Mouse (Mus musculus) heart, adult 2 months (tissue): ENCODE data around the gene Sugt1. TPM values are rescaled to one million over a fixed set of nuclear protein-coding genes. Genes with fewer than 3 reads are reported as not detected.
A peak's percentile ranks its signal among the peaks of the same experiment; 100 is the strongest.

Experiments
- DNase-seq, 2 experiments: peaks; one replicate each; pipeline ENCODE4 v3.0.0; 2021
- H3K27ac ChIP-seq: fragments of 200-600 bp; 2 replicates; pipeline ENCODE4 v1.8.1; 2022
- H3K27me3 ChIP-seq: fragments of 200-500 bp; 2 replicates; pipeline ENCODE4 v1.6.1; 2012; ENCODE audit warnings: mild to moderate bottlenecking, low read length, inconsistent platforms, mixed read lengths; ENCODE audit not compliant: control insufficient read depth, insufficient read depth
- H3K36me3 ChIP-seq: fragments of 200-500 bp; 2 replicates; pipeline ENCODE4 v1.6.1; 2012; ENCODE audit warnings: low read length, inconsistent platforms; ENCODE audit not compliant: control insufficient read depth, insufficient read depth
- H3K4me1 ChIP-seq: fragments of 200-500 bp; 2 replicates; pipeline ENCODE4 v1.6.1; 2011; ENCODE audit warnings: low read length; ENCODE audit not compliant: control insufficient read depth, insufficient read depth
- H3K4me3 ChIP-seq: fragments of 200-600 bp; 2 replicates; pipeline ENCODE4 v1.8.1; 2022
- H3K79me2 ChIP-seq: fragments of 200-500 bp; replicated peaks from 2 replicates; pipeline ENCODE4 v1.6.1; 2012; ENCODE audit warnings: mild to moderate bottlenecking, inconsistent platforms, low read length, moderate library complexity, mixed read lengths; ENCODE audit not compliant: control insufficient read depth, insufficient read depth
- H3K9ac ChIP-seq: fragments of 200-500 bp; 2 replicates; pipeline ENCODE4 v1.6.1; 2012; ENCODE audit warnings: low read depth, mild to moderate bottlenecking, control low read depth, inconsistent platforms, low read length, mixed read lengths
- CTCF ChIP-seq: fragments of 200-600 bp; IDR thresholded peaks from 2 replicates; pipeline ENCODE4 v1.8.1; 2022; ENCODE audit warnings: antibody characterized with exemption, mild to moderate bottlenecking, moderate library complexity
- EP300 ChIP-seq: fragments of 200-500 bp; IDR thresholded peaks from 2 replicates; pipeline ENCODE4 v1.6.1; 2011; ENCODE audit warnings: low read depth, low read length, control low read depth; ENCODE audit not compliant: insufficient read depth
- POLR2A ChIP-seq: fragments of 200-500 bp; IDR thresholded peaks from 2 replicates; pipeline ENCODE4 v1.6.1; 2011; ENCODE audit warnings: mild to moderate bottlenecking, low read depth, low read length, control low read depth; ENCODE audit not compliant: insufficient read depth
- WGBS: fragments of 180-500 bp; shearing (Covaris S2); methylation state at CpG from one replicate; pipeline ENCODE4 v1.1.7; 2018; 5-methylcytosine and 5-hydroxymethylcytosine counted together
- intact Hi-C: fragments of 180-260 bp; cut with DNase I; formaldehyde crosslinking; loops from one replicate; pipeline ENCODE4 v1.15.1; 2025
- polyA plus RNA-seq: library from polyadenylated mRNA; depleted of rRNA; stranded (reverse); fragments of >200 nt; gene quantifications from 2 replicates; pipeline ENCODE4 v1.2.3, GENCODE M21; 2012
- total RNA-seq, 2 experiments: library from RNA; stranded (reverse); gene quantifications; 2 replicates each; pipeline ENCODE4 v1.2.3; 2021

Sugt1 gene
- total and polyA plus RNA-seq, 3 experiments: 5.7 to 64.9 (median 52.4) TPM

DNA sequence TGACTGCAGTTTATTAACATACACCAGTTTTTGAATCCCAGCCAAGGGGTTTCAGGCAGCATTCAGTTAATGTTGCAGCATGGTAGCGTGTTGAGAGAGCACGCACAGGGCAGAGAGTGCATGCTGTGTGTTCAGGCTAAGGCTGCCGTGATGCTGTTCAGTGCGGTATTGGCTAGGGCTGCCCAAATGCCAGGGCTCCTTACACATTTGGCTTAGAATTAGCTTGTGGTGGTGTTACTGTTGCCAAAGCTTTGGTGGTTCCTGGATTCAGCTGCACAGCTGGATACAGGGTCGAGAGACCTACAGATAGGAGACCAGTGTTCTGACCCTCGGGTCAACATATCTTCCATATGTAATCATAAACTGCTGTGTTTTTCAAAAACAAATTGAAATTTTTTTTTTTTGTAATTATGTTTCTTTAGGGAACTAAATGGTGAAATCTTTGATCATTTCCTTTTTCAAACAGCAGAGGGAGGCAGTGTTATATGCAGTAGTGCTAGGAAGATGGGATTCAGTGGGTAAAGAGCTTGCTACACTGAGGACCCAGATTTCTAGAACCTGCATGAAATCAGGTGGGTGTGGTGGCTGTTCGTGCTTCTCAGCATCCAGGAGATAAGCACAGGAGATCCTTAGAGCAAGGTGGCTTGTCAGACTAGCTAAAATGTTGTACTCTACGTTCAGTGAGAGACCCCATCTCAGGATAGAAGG is 29.8 kb downstream of the Sugt1 start:
- WGBS: 74% methylated on average over 8 of the region's 8 CpGs
- intact Hi-C loops: loop anchor here (2.0 to 10.0 kb wide), 4 partner anchors 44 to 598 kb away; no protein-coding TSS in a partner anchor

GRCm38 (mm10) chr14:79619802-79620201 is 32.3 kb downstream of the Sugt1 start:
- Histone ChIP-seq H3K4me3 (no peak overlapping the region), H3K36me3 (peaks cover 6% of the 10 kb centered on the region), H3K79me2 (no peaks in the 10 kb centered on the region), H3K4me1 (no peaks in the 10 kb centered on the region; the same call in 1 of the 2 replicates), H3K27ac (no peak overlapping the region), H3K27me3 (no peaks in the 10 kb centered on the region), H3K9ac (no peak overlapping the region)
- intact Hi-C loops: loop anchor here (10.0 kb wide), 2 partner anchors 295 to 595 kb away; no protein-coding TSS in a partner anchor
- WGBS: 91% methylated on average over 7 of the region's 7 CpGs
- TF ChIP-seq POLR2A: no peak
- no peak for TF ChIP-seq EP300
- DNase-seq: no peak

More for the DNA sequence above, 29.8 kb downstream of the Sugt1 start:
- Histone ChIP-seq H3K27me3 (no peaks in the 10 kb centered on the region), H3K79me2 (no peaks in the 10 kb centered on the region), H3K36me3 (peaks cover 4% of the 10 kb centered on the region), H3K9ac (no peak overlapping the region), H3K27ac (no peak overlapping the region), H3K4me3 (no peak overlapping the region), H3K4me1 (no peaks in the 10 kb centered on the region; the same call in 1 of the 2 replicates)
- TF ChIP-seq EP300 (no peak), CTCF (peak; percentile 77), POLR2A (no peak)
- peak in 1 of 2 experiments; percentile 29 for DNase-seq

DNA sequence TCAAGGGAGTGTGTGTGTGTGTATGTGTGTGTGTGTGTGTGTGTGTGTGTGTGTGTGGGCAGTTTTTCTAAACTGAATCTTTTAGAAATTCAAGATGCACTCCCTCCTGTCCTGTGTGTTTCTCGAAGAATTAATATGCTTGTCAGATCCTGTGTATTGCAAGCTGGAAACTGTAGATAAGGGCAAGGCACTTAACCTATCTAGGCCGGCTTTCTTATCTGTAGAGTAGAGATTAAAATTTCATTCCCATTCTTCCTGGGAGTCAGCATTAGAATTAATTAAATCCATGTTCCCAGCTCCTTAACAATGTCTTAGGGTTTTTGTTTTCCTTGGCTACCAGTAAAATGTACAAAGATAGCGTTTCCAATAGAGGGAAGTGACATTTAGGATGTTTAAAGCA is 33.7 kb downstream of the Sugt1 start:
- no peak overlapping the region for H3K27ac ChIP-seq
- TF ChIP-seq EP300 (no peak), POLR2A (no peak), CTCF (no peak)
- no peaks in the 10 kb centered on the region; the same call in 1 of the 2 replicates for H3K4me1 ChIP-seq
- H3K4me3 ChIP-seq: no peak overlapping the region
- no peak overlapping the region for H3K9ac ChIP-seq
- WGBS: 17% methylated on average over 3 of the region's 3 CpGs
- DNase-seq: no peak
- intact Hi-C loops: no loop called here
- no peaks in the 10 kb centered on the region for H3K27me3 ChIP-seq
- peaks cover 14% of the 10 kb centered on the region for H3K36me3 ChIP-seq
- no peaks in the 10 kb centered on the region for H3K79me2 ChIP-seq

- no peak overlapping the region; the same call in 1 of the 2 replicates for H3K27ac ChIP-seq
- H3K9ac ChIP-seq: no peak overlapping the region
- no peak overlapping the region for H3K4me3 ChIP-seq
- 91% methylated on average over 6 of the region's 6 CpGs for WGBS
- TF ChIP-seq EP300: no peak
- TF ChIP-seq POLR2A: no peak
- TF ChIP-seq CTCF: no peak
- H3K36me3 ChIP-seq: no peaks in the 10 kb centered on the region; the same call in 1 of the 2 replicates
- H3K27me3 ChIP-seq: no peaks in the 10 kb centered on the region
- H3K79me2 ChIP-seq: no peaks in the 10 kb centered on the region
- intact Hi-C loops: no loop called here
- H3K4me1 ChIP-seq: no peaks in the 10 kb centered on the region; the same call in 1 of the 2 replicates
- no peak for DNase-seq
Observed at GRCm38 (mm10) chr14:79632330-79632729, 44.8 kb downstream of the Sugt1 start.

DNA sequence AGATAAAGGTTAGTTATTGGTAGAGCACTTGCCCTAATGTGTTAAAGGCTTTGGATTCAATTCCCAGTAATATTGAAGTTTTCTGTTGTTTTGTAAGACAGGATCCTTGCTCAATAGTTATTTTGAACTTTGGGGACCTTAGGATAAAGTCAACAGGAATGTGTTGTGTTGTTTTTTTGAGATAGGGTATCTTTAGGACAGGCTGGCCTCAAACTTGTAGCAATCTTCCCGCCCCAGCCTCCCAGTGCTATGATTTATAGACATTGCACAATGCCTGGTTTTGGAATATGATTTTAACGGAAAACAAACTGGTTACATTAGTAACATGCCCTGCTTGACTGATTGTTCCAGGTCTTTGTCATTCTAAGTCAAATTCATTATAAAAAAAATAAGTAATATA is 45.7 kb downstream of the Sugt1 start:
- Histone ChIP-seq H3K36me3 (no peaks in the 10 kb centered on the region; the same call in 1 of the 2 replicates), H3K9ac (no peak overlapping the region), H3K27me3 (no peaks in the 10 kb centered on the region), H3K79me2 (no peaks in the 10 kb centered on the region), H3K27ac (no peak overlapping the region; the same call in 1 of the 2 replicates), H3K4me3 (no peak overlapping the region), H3K4me1 (no peaks in the 10 kb centered on the region; the same call in 1 of the 2 replicates)
- intact Hi-C loops: no loop called here
- WGBS: 72% methylated on average over 2 of the region's 2 CpGs
- no peak for DNase-seq
- TF ChIP-seq EP300: no peak
- TF ChIP-seq CTCF: no peak
- no peak for TF ChIP-seq POLR2A

GRCm38 (mm10) chr14:79636814-79637213 is 49.3 kb downstream of the Sugt1 start:
- Histone ChIP-seq H3K9ac (no peak overlapping the region), H3K4me1 (no peaks in the 10 kb centered on the region), H3K27ac (no peak overlapping the region), H3K4me3 (no peak overlapping the region), H3K36me3 (no peaks in the 10 kb centered on the region), H3K79me2 (no peaks in the 10 kb centered on the region), H3K27me3 (no peaks in the 10 kb centered on the region)
- no peak for DNase-seq
- 70% methylated on average over 4 of the region's 4 CpGs for WGBS
- no peak for TF ChIP-seq CTCF
- intact Hi-C loops: no loop called here
